Mouse (Mus musculus): Measurements from ENCODE around the gene Cyb561d2. TPM values are rescaled to one million over a fixed set of nuclear protein-coding genes. Genes with fewer than 3 reads are reported as not detected.

Gene Cyb561d2
- total and polyA plus RNA-seq, 2 experiments from 2014 or later, result 50.0 to 50.8 TPM

DNA sequence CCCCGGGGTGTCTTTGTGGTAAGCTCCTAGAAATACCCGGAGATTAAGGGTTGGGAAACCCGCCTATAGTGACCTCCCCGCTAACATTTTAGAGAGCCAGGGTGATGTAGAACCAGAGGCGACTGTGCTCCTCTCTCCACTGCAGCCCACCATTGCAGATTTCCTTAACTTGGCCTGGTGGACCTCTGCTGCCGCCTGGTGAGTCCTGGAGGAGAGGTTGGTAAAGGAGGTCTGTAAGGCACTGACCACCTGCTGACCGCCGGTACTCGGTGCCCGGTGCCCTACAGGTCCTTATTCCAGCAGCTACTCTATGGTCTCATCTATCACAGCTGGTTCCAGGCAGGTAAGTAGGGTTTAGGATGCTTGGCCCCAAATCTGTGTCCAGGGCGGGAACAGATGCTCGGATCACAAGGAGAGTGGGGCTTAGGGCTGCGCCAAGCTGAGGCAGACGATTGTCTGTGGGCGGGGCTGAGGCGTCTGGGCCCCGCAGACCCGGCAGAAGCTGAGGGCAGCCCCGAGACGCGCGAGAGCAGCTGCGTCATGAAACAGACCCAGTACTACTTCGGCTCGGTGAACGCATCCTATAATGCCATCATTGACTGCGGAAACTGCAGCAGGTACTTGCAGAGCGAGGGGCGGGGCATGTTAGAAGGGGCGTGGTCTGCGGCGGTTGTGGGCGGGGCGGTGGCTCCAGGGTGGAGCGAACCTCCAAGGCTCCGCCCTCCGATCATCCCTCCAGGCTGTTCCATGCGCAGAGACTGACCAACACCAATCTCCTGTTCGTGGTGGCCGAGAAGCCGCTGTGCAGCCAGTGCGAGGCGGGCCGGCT is 15.6 kb downstream of the Cyb561d2 start:
- DNase-seq (ENCODE audit: low spot score) (peak; percentile 62), ATAC-seq (ENCODE audit: low FRiP score) (peak; percentile 54; the same call in 1 of the 2 replicates)
- peak overlapping the region; percentile 52 for H3K4me2 ChIP-seq (ENCODE audit: low read depth, low read length, poor library complexity, severe bottlenecking)
- WGBS, result 8% methylated on average over 44 of the region's 44 CpGs
- H3K36me3 ChIP-seq (ENCODE audit: insufficient read depth, low read length), result peaks cover 11% of the 10 kb centered on the region; the same call in 1 of the 2 replicates
- H3K4me3 ChIP-seq (ENCODE audit: low read depth, low read length), result peak overlapping the region; percentile 25
- peaks cover 5% of the 10 kb centered on the region; the same call in 1 of the 2 replicates for H3K27me3 ChIP-seq (ENCODE audit: insufficient read depth, low read length)
- H3K4me1 ChIP-seq (ENCODE audit: insufficient read depth, low read length), result peaks cover 3% of the 10 kb centered on the region; the same call in 1 of the 2 replicates
- peak; percentile 57 for TF ChIP-seq CTCF (IDR thresholded peaks at IDR 0.05)
- no peak overlapping the region for H3K27ac ChIP-seq (ENCODE audit: low read depth, low read length)
- no peaks in the 10 kb centered on the region for H3K9me3 ChIP-seq (ENCODE audit: low read length)
- H3K9ac ChIP-seq (replicated peaks; ENCODE audit: low read length, poor library complexity, severe bottlenecking), result peak overlapping the region; percentile 1; the same call in 1 of the 2 replicates

DNA sequence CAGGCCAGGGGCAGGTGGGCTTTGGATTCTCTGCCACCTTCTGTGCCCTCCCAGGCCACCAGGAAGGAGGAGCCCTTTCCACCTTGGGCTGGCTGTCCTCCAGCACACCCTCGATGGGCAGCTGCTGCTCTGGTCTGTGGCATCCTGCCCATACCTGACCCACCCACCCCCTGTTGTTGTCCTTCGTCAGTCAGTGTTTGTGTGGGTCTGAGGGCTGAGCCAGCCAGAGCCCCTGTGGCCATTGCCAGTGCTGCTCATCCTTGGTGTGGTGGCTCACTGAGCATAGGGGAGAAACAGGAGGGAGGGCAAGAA is 19.6 kb downstream of the Cyb561d2 start:
- TF ChIP-seq CTCF (IDR thresholded peaks at IDR 0.05), result no peak
- 38% methylated on average over 2 of the region's 2 CpGs for WGBS

DNA sequence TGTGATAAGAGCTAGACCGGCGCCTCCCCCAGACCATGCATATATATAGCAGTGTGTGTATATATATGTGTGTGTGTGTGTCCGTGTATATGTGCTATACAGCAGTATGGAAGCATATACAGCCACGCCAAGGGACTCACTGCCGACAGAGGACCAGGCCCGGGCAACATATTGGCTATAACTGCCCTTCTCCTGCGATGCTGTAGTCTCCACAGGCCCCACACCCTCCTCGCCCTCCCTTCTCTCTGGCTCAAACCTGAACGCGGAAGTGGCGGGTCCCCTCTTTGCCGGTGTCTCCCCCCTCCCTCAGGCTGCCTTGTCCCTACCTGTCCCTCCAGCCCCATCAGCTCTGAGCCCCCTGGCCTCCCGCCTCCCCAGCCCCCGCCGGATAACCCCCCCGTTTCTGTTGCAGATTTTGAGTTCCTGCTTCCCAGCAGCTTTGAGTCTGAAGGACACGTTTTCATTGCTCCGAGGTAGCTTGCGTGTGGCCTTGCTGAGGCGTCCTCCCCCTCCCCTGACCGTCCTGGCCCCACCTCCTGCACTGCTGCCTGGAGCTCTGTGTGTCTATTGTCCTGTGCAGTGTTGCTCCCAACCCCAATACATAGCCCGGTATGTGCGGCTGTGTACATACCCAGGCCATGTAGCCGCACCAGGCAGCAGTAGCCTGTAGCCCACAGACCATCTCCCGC is 20.1 kb downstream of the Cyb561d2 start:
- 25% methylated on average over 24 of the region's 25 CpGs for WGBS
- H3K4me1 ChIP-seq (ENCODE audit: insufficient read depth, low read length), result peaks cover 3% of the 10 kb centered on the region; the same call in 1 of the 2 replicates
- 0 out of 2 replicates have a peak overlapping the region, but pooled peaks have one; percentile 13 for H3K9ac ChIP-seq (replicated peaks; ENCODE audit: low read length, poor library complexity, severe bottlenecking)
- ATAC-seq (ENCODE audit: low FRiP score) (no peak), DNase-seq (ENCODE audit: low spot score) (no peak)
- H3K9me3 ChIP-seq (ENCODE audit: low read length), result no peaks in the 10 kb centered on the region
- peaks cover 17% of the 10 kb centered on the region; the same call in 1 of the 2 replicates for H3K36me3 ChIP-seq (ENCODE audit: insufficient read depth, low read length)
- peaks cover 5% of the 10 kb centered on the region; the same call in 1 of the 2 replicates for H3K27me3 ChIP-seq (ENCODE audit: insufficient read depth, low read length)
- no peak overlapping the region for H3K4me3 ChIP-seq (ENCODE audit: low read depth, low read length)
- no peak overlapping the region; the same call in 1 of the 2 replicates for H3K27ac ChIP-seq (ENCODE audit: low read depth, low read length)
- peak; percentile 14 for TF ChIP-seq CTCF (IDR thresholded peaks at IDR 0.05)
- H3K4me2 ChIP-seq (ENCODE audit: low read depth, low read length, poor library complexity, severe bottlenecking), result 0 out of 2 replicates have a peak overlapping the region, but pooled peaks have one; percentile 4

More for the DNA sequence above, 19.6 kb downstream of the Cyb561d2 start:
- no peak for ATAC-seq (ENCODE audit: low FRiP score)
- Histone ChIP-seq H3K4me2 (ENCODE audit: low read depth, low read length, poor library complexity, severe bottlenecking) (no peak overlapping the region), H3K4me1 (ENCODE audit: insufficient read depth, low read length) (peaks cover 3% of the 10 kb centered on the region; the same call in 1 of the 2 replicates), H3K9ac (replicated peaks; ENCODE audit: low read length, poor library complexity, severe bottlenecking) (no peak overlapping the region), H3K4me3 (ENCODE audit: low read depth, low read length) (no peak overlapping the region), H3K27me3 (ENCODE audit: insufficient read depth, low read length) (peaks cover 5% of the 10 kb centered on the region; the same call in 1 of the 2 replicates), H3K9me3 (ENCODE audit: low read length) (no peaks in the 10 kb centered on the region), H3K27ac (ENCODE audit: low read depth, low read length) (no peak overlapping the region), H3K36me3 (ENCODE audit: insufficient read depth, low read length) (peaks cover 12% of the 10 kb centered on the region; the same call in 1 of the 2 replicates)
- no peak for DNase-seq (ENCODE audit: low spot score)

DNA sequence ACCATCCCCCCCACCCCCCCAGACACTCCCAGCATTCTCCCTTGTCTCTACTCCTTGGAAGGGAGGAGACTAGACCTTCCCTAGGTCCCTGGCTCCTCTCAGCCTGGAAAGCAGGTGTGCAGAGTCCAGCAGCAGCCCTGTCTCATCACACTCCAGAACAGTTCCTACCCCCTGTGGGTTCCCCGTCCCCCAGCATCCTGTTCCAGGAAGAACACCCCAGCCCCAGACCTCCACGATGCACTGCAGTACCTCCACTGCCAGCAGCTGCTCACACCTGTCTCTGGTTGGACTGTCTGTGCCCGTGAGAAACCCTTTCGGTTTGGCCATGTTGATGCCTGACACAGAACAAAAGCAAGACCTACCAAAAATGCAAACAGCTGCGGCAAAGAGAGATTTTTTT is 20.8 kb downstream of the Cyb561d2 start:
- Histone ChIP-seq H3K4me2 (ENCODE audit: low read depth, low read length, poor library complexity, severe bottlenecking) (no peak overlapping the region), H3K9ac (replicated peaks; ENCODE audit: low read length, poor library complexity, severe bottlenecking) (no peak overlapping the region), H3K27ac (ENCODE audit: low read depth, low read length) (peak overlapping the region; percentile 38; the same call in 1 of the 2 replicates), H3K4me1 (ENCODE audit: insufficient read depth, low read length) (peaks cover 3% of the 10 kb centered on the region; the same call in 1 of the 2 replicates), H3K4me3 (ENCODE audit: low read depth, low read length) (no peak overlapping the region), H3K36me3 (ENCODE audit: insufficient read depth, low read length) (peaks cover 17% of the 10 kb centered on the region; the same call in 1 of the 2 replicates), H3K27me3 (ENCODE audit: insufficient read depth, low read length) (peaks cover 5% of the 10 kb centered on the region; the same call in 1 of the 2 replicates), H3K9me3 (ENCODE audit: low read length) (no peaks in the 10 kb centered on the region)
- ATAC-seq (ENCODE audit: low FRiP score), result no peak
- no peak for TF ChIP-seq CTCF (IDR thresholded peaks at IDR 0.05)
- 52% methylated on average over 5 of the region's 5 CpGs for WGBS
- DNase-seq (ENCODE audit: low spot score), result no peak

DNA sequence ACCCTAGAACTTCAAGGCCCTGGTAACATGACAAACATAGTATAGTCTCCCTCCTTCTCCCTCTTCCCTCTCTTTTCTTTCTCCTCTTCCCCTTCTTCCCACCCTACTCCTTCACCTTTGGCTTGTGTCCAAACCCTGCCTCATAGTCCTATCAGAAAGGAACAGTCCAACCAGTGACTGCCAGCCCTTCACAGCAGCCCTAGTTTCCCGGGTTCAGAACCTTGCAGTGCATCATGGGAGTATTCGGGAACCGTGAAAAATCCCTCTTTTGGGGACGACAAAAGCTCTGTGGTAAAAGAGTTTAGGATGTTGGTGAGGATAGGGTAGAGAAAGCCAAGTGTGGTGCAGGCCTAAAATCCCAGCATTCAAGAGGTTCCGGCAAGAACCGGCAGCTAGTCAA is 21.7 kb downstream of the Cyb561d2 start:
- Histone ChIP-seq H3K4me2 (ENCODE audit: low read depth, low read length, poor library complexity, severe bottlenecking) (no peak overlapping the region), H3K4me3 (ENCODE audit: low read depth, low read length) (no peak overlapping the region), H3K36me3 (ENCODE audit: insufficient read depth, low read length) (peaks cover 17% of the 10 kb centered on the region; the same call in 1 of the 2 replicates), H3K9me3 (ENCODE audit: low read length) (no peaks in the 10 kb centered on the region), H3K9ac (replicated peaks; ENCODE audit: low read length, poor library complexity, severe bottlenecking) (no peak overlapping the region), H3K4me1 (ENCODE audit: insufficient read depth, low read length) (peaks cover 3% of the 10 kb centered on the region; the same call in 1 of the 2 replicates), H3K27ac (ENCODE audit: low read depth, low read length) (no peak overlapping the region), H3K27me3 (ENCODE audit: insufficient read depth, low read length) (peaks cover 5% of the 10 kb centered on the region; the same call in 1 of the 2 replicates)
- no peak for DNase-seq (ENCODE audit: low spot score)
- 20% methylated on average over 6 of the region's 6 CpGs for WGBS
- TF ChIP-seq CTCF (IDR thresholded peaks at IDR 0.05), result no peak
- no peak for ATAC-seq (ENCODE audit: low FRiP score)

Data from midbrain, postnatal 0 days (tissue).